Mouse (Mus musculus) heart, postnatal 10 days (tissue): ENCODE measurements around the gene Slc5a5. TPM values are rescaled to one million over a fixed set of nuclear protein-coding genes. Genes with fewer than 3 reads are reported as not detected.

Experiments used
- DNase-seq, 2 experiments: peaks; one replicate each; pipeline ENCODE4 v3.0.0; 2021
- intact Hi-C: fragments of 180-260 bp; cut with DNase I; formaldehyde crosslinking; loops from one replicate; pipeline ENCODE4 v1.15.1; 2025
- microRNA-seq, 2 experiments: library from miRNA; unstranded; fragments of <30 nt; microRNA quantifications; one replicate each; pipeline ENCODE4 v1.2.0; 2022
- total RNA-seq, 2 experiments: library from RNA; stranded (reverse); gene quantifications; 2 replicates each; pipeline ENCODE4 v1.2.3; 2021

Slc5a5 gene
- total RNA-seq, 2 experiments from 2014 or later: 0.10 TPM; not detected in 1

- intact Hi-C loops: loop anchor here (5.0 kb wide), 1 partner anchor 77 kb away; the partner anchor contains the start of gene Mpv17l2
- peak; percentile 99 for DNase-seq
Measured at GRCm38 (mm10) chr8:70839408-70840351, 52.9 kb downstream of the Slc5a5 start, which contains the start of gene Arrdc2. TSS of gene Arrdc2 (minus strand) at chr8:70839720.

GRCm38 (mm10) chr8:70838654-70839407, 53.7 kb downstream of the Slc5a5 start:
- DNase-seq: no peak
- intact Hi-C loops: no loop called here

DNA sequence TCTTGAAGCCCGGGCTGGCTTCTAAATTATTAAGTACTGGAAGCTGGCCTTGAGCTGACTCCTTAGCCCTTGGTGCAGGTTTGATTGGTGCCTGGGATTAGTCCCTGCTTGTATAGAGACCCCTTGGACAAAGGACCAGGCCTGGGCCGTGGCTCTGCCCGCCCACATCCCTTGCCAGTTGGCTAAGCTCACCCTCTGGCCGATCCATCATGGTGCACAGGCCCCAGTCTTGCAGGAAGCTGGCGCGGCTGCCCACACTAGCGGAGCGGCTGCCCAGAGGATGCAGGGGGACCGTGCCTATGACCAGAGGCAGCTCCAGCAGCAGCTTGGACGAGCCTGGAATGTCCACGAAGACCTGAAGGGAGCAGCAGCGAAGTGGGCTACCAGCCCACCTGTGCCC, 55.9 kb downstream of the Slc5a5 start:
- DNase-seq: no peak
- intact Hi-C loops: no loop called here

- no peak for DNase-seq
- intact Hi-C loops: no loop called here
Measured at GRCm38 (mm10) chr8:70834071-70834470, 58.5 kb downstream of the Slc5a5 start.

- peak; percentile 91 to 92 for DNase-seq
- intact Hi-C loops: no loop called here
Measured at GRCm38 (mm10) chr8:70833520-70833919, 59.0 kb downstream of the Slc5a5 start.

- intact Hi-C loops: no loop called here
- DNase-seq: peak; percentile 46 to 60
Measured at GRCm38 (mm10) chr8:70833018-70833482, 59.5 kb downstream of the Slc5a5 start.

Small RNA genes within 50 kb of the gene (microRNA-seq; reads per million reads assigned to microRNA genes)
- gene Mir1969 (1.4 to 1.9 reads per million in 2 experiments), gene Mir7067 (1.7 to 2.8 reads per million in 2 experiments)

Other genes with a start within 250 kb of the Slc5a5 start
- 10 to 100 TPM; 39.6 to 42.9 TPM for gene Pgpep1, start 232.4 kb downstream of the Slc5a5 start, total RNA-seq
- 10 to 100 TPM; 82.8 to 94.1 TPM for gene Lsm4, start 219.5 kb downstream of the Slc5a5 start, total RNA-seq
- gene Jund, start 193.8 kb downstream of the Slc5a5 start, total RNA-seq: 100 to 1,000 TPM; 178 to 214 TPM
- gene Iqcn, start 189.3 kb downstream of the Slc5a5 start, total RNA-seq: under 1 TPM in 1 of 2 experiments, not detected in 1; 0.07 TPM
- gene Gm3336, start 174.2 kb downstream of the Slc5a5 start, total RNA-seq: not detected
- 1 to 10 TPM; 2.0 to 4.0 TPM for gene Pde4c, start 169.0 kb downstream of the Slc5a5 start, total RNA-seq
- gene Rab3a, start 138.1 kb downstream of the Slc5a5 start, total RNA-seq: 10 to 100 TPM; 37.3 to 38.9 TPM
- 10 to 100 TPM; 32.0 to 39.7 TPM for gene Mpv17l2, start 131.8 kb downstream of the Slc5a5 start, total RNA-seq
- 10 to 100 TPM; 37.1 to 40.2 TPM for gene Pik3r2, start 116.0 kb downstream of the Slc5a5 start, total RNA-seq
- 1 to 10 TPM; 7.9 to 9.3 TPM for gene Mast3, start 87.7 kb downstream of the Slc5a5 start, total RNA-seq
- under 1 TPM in 1 of 2 experiments, not detected in 1; 0.53 TPM for gene Il12rb1, start 84.3 kb downstream of the Slc5a5 start, total RNA-seq
- gene Arrdc2, start 53.0 kb downstream of the Slc5a5 start, total RNA-seq: 10 to 100 TPM in 1 of 2 experiments, 1 to 10 TPM in 1; 4.7 to 18.5 TPM
- 1 to 10 TPM; 3.1 to 3.7 TPM for gene Kcnn1, start 29.5 kb downstream of the Slc5a5 start, total RNA-seq
- 10 to 100 TPM; 40.9 to 41.1 TPM for gene Ccdc124, start 18.8 kb downstream of the Slc5a5 start, total RNA-seq
- 1,000 to 10,000 TPM; 1,171 to 1,193 TPM for gene Rpl18a, start 4.7 kb upstream of the Slc5a5 start, total RNA-seq
- gene Map1s, start 13.2 kb upstream of the Slc5a5 start, total RNA-seq: 10 to 100 TPM; 31.0 to 32.3 TPM